Mouse (Mus musculus): ENCODE results near the gene Idh1. TPM values are rescaled to one million over a fixed set of nuclear protein-coding genes. Genes with fewer than 3 reads are reported as not detected.

The Idh1 gene
- total and polyA plus RNA-seq, 2 experiments from 2014 or later, result 240 to 408 TPM

GRCm38 (mm10) chr1:65112031-65112806 lies 74.1 kb downstream of the Idh1 start:
- ATAC-seq (ENCODE audit: low FRiP score) (0 out of 2 replicates have a peak, but pooled peaks have one; percentile 72), DNase-seq (ENCODE audit: low spot score) (peak; percentile 92)
- H3K27ac ChIP-seq (ENCODE audit: low read depth, low read length), result no peak overlapping the region
- H3K4me1 ChIP-seq (ENCODE audit: insufficient read depth, low read length), result no peaks in the 10 kb centered on the region
- H3K4me2 ChIP-seq (ENCODE audit: low read depth, low read length, poor library complexity, severe bottlenecking), result peak overlapping the region; percentile 28
- no peaks in the 10 kb centered on the region for H3K36me3 ChIP-seq (ENCODE audit: insufficient read depth, low read length)
- no peaks in the 10 kb centered on the region for H3K9me3 ChIP-seq (ENCODE audit: low read length)
- WGBS, result 10% methylated on average over 8 of the region's 8 CpGs
- no peak overlapping the region for H3K9ac ChIP-seq (replicated peaks; ENCODE audit: low read length, poor library complexity, severe bottlenecking)
- H3K27me3 ChIP-seq (ENCODE audit: insufficient read depth, low read length), result no peaks in the 10 kb centered on the region
- peak; percentile 96 for TF ChIP-seq CTCF (IDR thresholded peaks at IDR 0.05)
- H3K4me3 ChIP-seq (ENCODE audit: low read depth, low read length), result 0 out of 2 replicates have a peak overlapping the region, but pooled peaks have one; percentile 6

- H3K9me3 ChIP-seq (ENCODE audit: low read length), result no peaks in the 10 kb centered on the region
- H3K27me3 ChIP-seq (ENCODE audit: insufficient read depth, low read length), result no peaks in the 10 kb centered on the region
- WGBS, result 81% methylated on average over 25 of the region's 25 CpGs
- no peak for ATAC-seq (ENCODE audit: low FRiP score)
- DNase-seq (ENCODE audit: low spot score), result no peak
- no peak for TF ChIP-seq CTCF (IDR thresholded peaks at IDR 0.05)
- no peak overlapping the region for H3K27ac ChIP-seq (ENCODE audit: low read depth, low read length)
- H3K36me3 ChIP-seq (ENCODE audit: insufficient read depth, low read length), result no peaks in the 10 kb centered on the region
- H3K9ac ChIP-seq (replicated peaks; ENCODE audit: low read length, poor library complexity, severe bottlenecking), result no peak overlapping the region
- no peaks in the 10 kb centered on the region for H3K4me1 ChIP-seq (ENCODE audit: insufficient read depth, low read length)
- H3K4me2 ChIP-seq (ENCODE audit: low read depth, low read length, poor library complexity, severe bottlenecking), result no peak overlapping the region
- no peak overlapping the region for H3K4me3 ChIP-seq (ENCODE audit: low read depth, low read length)
Measured at GRCm38 (mm10) chr1:65109756-65110435, 76.4 kb downstream of the Idh1 start.

GRCm38 (mm10) chr1:65109196-65109595 lies 77.1 kb downstream of the Idh1 start:
- Histone ChIP-seq H3K9ac (replicated peaks; ENCODE audit: low read length, poor library complexity, severe bottlenecking) (no peak overlapping the region), H3K27ac (ENCODE audit: low read depth, low read length) (no peak overlapping the region), H3K9me3 (ENCODE audit: low read length) (no peaks in the 10 kb centered on the region), H3K4me3 (ENCODE audit: low read depth, low read length) (no peak overlapping the region), H3K36me3 (ENCODE audit: insufficient read depth, low read length) (no peaks in the 10 kb centered on the region), H3K4me1 (ENCODE audit: insufficient read depth, low read length) (no peaks in the 10 kb centered on the region), H3K27me3 (ENCODE audit: insufficient read depth, low read length) (no peaks in the 10 kb centered on the region), H3K4me2 (ENCODE audit: low read depth, low read length, poor library complexity, severe bottlenecking) (no peak overlapping the region)
- WGBS, result 96% methylated on average over 8 of the region's 8 CpGs
- ATAC-seq (ENCODE audit: low FRiP score) (no peak), DNase-seq (ENCODE audit: low spot score) (no peak)
- no peak for TF ChIP-seq CTCF (IDR thresholded peaks at IDR 0.05)

Other genes with a start within 250 kb of the Idh1 start
- 14.6 and 21.9 TPM in 2 replicates for gene Plekhm3, start 229.7 kb downstream of the Idh1 start, total RNA-seq (2014; rRNA removed)
- gene Plekhm3, start 229.7 kb downstream of the Idh1 start, polyA plus RNA-seq (2015; fragmentation: Nextera tagmentation; extraction: Ambion mirVana), result 5.6 and 5.9 TPM in 2 replicates
- gene Akr1cl, start 153.7 kb downstream of the Idh1 start, total RNA-seq (2014; rRNA removed), result not detected in 2 replicates
- not detected in 2 replicates for gene Akr1cl, start 153.7 kb downstream of the Idh1 start, polyA plus RNA-seq (2015; fragmentation: Nextera tagmentation; extraction: Ambion mirVana)
- gene Cryge, start 135.4 kb downstream of the Idh1 start, total RNA-seq (2014; rRNA removed), result not detected in 2 replicates
- gene Cryge, start 135.4 kb downstream of the Idh1 start, polyA plus RNA-seq (2015; fragmentation: Nextera tagmentation; extraction: Ambion mirVana), result not detected in 2 replicates
- gene Crygd, start 123.0 kb downstream of the Idh1 start, total RNA-seq (2014; rRNA removed), result not detected in 2 replicates
- not detected in 2 replicates for gene Crygd, start 123.0 kb downstream of the Idh1 start, polyA plus RNA-seq (2015; fragmentation: Nextera tagmentation; extraction: Ambion mirVana)
- gene Crygc, start 112.8 kb downstream of the Idh1 start, total RNA-seq (2014; rRNA removed), result not detected in 2 replicates
- not detected in 2 replicates for gene Crygc, start 112.8 kb downstream of the Idh1 start, polyA plus RNA-seq (2015; fragmentation: Nextera tagmentation; extraction: Ambion mirVana)
- not detected in 2 replicates for gene Crygb, start 104.2 kb downstream of the Idh1 start, total RNA-seq (2014; rRNA removed)
- 0.38 and 0.43 TPM in 2 replicates for gene Crygb, start 104.2 kb downstream of the Idh1 start, polyA plus RNA-seq (2015; fragmentation: Nextera tagmentation; extraction: Ambion mirVana)
- gene Cryga, start 83.1 kb downstream of the Idh1 start, total RNA-seq (2014; rRNA removed), result 0.90 and 2.8 TPM in 2 replicates
- 0.50 and 0.95 TPM in 2 replicates for gene Cryga, start 83.1 kb downstream of the Idh1 start, polyA plus RNA-seq (2015; fragmentation: Nextera tagmentation; extraction: Ambion mirVana)
- 0.47 and 1.3 TPM in 2 replicates for gene Gm28845, start 66.9 kb downstream of the Idh1 start, total RNA-seq (2014; rRNA removed)
- 1.2 and 1.6 TPM in 2 replicates for gene Gm28845, start 66.9 kb downstream of the Idh1 start, polyA plus RNA-seq (2015; fragmentation: Nextera tagmentation; extraction: Ambion mirVana)
- gene D630023F18Rik, start 63.3 kb downstream of the Idh1 start, total RNA-seq (2014; rRNA removed), result 4.2 and 8.4 TPM in 2 replicates
- gene D630023F18Rik, start 63.3 kb downstream of the Idh1 start, polyA plus RNA-seq (2015; fragmentation: Nextera tagmentation; extraction: Ambion mirVana), result 8.8 and 9.7 TPM in 2 replicates
- gene Pikfyve, start 183 bp upstream of the Idh1 start, total RNA-seq (2014; rRNA removed), result 30.1 and 39.6 TPM in 2 replicates
- 7.7 and 10.4 TPM in 2 replicates for gene Pikfyve, start 183 bp upstream of the Idh1 start, polyA plus RNA-seq (2015; fragmentation: Nextera tagmentation; extraction: Ambion mirVana)
- 1.5 and 3.4 TPM in 2 replicates for gene Pth2r, start 95.6 kb upstream of the Idh1 start, total RNA-seq (2014; rRNA removed)
- gene Pth2r, start 95.6 kb upstream of the Idh1 start, polyA plus RNA-seq (2015; fragmentation: Nextera tagmentation; extraction: Ambion mirVana), result 2.1 and 2.3 TPM in 2 replicates